Mouse (Mus musculus): ENCODE measurements around the gene Serpinb6a.

Gene Serpinb6a

DNA sequence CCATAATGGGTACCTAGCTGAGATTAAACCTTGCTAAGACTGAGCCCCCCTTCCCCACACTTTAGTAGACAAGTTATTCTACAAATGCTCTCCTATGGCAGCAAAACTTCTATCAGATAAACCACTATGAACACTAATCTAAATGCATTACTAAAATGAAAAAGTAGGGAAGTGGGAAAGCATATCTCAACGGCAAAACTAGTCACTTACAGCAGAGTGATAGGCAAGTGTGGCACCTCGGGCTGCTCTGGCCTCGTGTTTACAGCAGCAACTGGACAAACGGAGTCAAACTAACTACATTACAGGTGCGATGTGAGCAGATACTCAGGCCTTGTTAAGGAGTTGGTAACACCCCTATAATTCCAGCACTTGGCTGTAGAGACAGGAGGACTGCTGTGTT lies 13.0 kb downstream of the Serpinb6a start:
- WGBS = 89% methylated on average over 5 of the region's 5 CpGs

DNA sequence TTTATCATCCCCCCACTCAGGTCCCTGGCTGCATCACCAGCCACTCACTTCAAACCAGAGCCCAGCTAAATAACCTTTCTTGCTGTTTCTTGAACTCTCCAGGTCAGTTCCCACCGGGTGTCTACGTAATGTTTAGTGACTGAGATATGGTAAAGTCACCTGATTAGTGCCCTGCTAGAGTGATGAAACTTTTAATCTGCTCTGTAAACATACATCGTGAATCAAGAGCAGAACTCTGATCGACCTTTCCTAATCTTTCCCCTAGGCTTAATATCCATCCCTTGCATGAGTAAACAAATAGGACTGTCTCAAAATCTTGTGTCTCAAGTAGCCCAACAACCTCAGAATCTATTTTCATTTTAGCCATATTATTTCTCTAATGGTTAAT lies 36.6 kb downstream of the Serpinb6a start:
- WGBS = 87% methylated on average over 4 of the region's 4 CpGs

DNA sequence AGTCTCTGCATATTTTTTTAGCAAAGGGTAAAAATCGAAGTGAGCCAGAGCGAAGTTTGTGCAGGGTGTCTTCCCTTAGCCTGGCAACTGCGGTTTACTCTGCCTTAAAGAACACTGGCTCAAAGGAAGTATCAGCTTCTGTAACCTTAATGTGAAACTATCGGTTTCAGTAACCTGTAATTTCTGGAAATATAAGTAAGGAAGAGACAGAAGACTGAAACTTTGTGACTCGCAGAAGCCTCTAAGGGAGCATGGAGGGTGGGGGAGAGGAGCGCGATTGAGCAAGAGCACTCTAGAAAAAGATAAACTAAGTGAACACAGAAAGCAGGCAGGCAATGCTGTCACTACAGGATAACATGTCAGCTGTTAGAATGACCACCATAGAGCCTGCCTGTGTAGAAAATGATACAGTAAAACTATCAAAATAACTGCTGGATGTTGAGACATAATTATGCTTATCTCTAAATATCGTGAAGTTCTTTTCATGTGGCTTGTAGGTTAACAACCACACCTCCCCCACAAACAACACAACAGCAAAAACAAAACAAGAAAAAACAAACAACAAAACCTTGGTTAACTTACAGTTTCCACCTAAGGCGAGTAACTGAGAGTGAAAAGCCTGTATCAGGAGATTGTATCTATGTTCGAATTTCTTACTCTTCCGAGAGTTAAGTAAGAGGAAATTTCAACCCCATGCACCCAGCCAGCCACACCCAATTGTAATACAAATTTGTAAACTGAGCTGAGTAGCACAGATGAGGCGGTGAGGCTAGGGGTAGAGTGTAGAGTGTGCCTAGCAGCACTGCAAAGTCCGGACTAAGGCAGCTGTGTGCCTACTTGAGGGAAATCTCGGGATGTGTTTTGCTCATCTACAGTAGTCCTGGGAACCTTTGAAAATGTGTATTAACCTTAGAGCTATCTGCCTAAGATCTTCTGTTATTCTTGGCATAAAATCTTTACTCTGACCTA lies 37.3 kb downstream of the Serpinb6a start:
- 22% methylated on average over 14 of the region's 14 CpGs for WGBS

DNA sequence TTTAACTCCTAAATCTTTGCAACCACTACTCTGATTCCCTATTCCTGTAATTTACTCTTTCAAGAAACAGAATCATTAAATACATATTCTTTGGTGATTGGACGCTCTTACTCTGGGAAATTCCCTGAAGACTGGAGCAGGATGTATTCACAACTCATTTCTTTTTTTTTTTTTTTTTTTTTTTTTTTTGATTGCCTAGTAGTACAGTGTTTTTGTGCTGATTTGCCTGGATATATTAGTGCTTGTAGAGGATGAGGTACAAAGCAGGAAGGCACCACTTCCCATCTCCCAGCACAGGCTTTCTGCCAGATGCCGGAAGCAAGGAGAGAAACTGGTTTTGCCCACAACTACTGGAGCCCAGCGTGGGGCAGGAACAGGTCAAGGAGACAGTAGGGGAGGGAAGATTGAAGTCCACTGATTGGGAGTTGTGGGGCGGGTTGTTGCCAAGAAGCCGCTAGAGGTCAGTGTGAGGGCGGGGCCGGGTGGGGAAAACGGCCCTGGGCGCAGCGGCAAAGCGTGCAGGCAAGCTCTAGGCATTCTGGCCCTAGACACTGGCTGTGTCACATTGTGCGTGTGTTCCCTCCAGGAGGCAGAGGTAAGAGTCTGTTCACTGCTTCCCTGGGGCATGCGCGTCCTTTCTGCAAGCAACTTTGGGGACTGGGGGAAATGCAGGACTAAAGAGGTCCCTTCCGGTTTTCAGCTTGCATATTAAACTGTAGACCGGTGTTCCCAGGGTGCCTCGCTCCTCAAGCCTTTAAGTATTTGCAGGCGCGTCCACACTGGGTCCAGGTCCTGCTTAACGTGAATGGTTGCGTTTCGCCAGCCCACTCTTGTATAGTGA lies 38.2 kb downstream of the Serpinb6a start, which contains the start of gene Nqo2:
Nqo2 (plus strand) TSS at position 482 of the 841 bp plus-strand sequence.
- 3% methylated on average over 22 of the region's 22 CpGs for WGBS

DNA sequence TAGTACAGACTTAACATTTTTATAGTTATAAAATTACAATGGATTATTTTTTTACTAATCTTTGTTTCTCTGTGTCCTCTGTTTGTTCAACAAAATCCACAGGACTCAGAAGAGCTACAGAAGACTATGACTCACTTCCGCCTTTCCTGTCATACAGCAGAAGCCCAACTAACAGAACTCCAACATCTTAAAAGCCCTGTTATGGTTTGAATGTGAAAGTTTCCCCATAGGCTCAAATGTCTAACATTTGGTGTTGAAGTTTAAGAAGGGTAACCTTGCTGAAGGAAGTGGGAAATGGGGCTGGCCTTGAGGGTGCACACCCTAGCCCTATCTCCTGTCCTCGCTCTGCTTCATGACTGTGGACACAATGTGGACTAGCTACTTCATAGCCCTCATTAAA lies 42.8 kb downstream of the Serpinb6a start:
- WGBS = 86% methylated on average over 2 of the region's 2 CpGs

DNA sequence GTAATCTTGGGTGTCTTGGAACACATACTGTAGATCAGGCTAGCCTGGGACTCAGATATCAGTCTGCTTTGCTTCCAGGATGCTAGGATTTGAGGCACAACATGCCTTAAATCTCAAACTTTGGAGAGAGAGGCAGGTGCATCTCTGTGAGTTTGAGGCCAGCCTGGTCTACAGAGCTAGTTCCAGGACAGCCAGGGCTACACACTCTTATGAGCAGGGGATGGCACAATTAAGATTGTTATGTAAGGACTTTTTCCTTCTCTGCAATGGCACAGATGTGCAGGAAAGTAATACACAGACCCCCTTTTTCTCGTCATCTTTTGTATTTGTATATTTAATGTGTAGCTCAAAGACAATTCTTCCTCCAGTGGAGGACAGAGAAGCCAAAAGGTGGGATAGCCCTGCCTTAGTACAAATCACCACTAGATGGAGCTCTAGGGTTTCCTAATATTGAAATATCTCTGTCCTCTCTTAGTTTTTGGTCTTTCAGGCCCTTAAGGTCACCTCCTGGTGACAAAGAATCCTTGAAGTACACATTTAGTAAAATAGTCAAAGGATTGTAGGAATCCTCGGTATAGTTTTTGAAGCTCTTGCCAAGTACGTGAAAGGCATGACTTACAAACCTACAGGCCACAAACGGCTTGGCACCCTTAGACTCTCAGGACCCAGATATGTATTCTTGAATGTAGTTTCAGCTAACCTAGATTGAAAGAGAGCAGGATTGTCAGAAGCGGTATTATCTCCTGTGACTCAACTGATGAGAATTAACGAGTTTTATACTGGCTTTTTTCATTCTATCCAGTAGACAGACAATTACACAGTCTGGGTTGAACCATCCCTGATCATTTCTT lies 45.8 kb downstream of the Serpinb6a start:
- 39% methylated on average over 6 of the region's 6 CpGs for WGBS

DNA sequence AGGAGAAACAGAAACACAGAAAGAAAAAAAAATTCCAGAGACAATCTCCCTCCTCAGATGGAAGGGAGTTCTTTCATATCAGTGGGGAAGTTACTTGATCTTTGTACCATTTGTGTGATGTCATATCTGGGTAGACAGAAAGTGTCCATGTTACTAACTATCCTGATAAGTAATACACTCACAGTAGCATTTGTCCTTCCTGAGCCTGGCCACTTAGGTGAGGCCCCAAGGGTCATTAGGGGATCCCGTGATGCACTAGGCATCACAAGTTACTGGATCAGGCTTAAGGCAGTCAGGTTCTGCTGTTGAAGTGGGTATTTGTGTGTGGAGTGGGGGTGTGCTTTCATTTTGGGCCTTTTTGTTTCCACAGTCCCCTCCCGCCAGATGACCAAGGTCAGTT lies 49.6 kb downstream of the Serpinb6a start:
- WGBS = 93% methylated on average over 2 of the region's 2 CpGs

DNA sequence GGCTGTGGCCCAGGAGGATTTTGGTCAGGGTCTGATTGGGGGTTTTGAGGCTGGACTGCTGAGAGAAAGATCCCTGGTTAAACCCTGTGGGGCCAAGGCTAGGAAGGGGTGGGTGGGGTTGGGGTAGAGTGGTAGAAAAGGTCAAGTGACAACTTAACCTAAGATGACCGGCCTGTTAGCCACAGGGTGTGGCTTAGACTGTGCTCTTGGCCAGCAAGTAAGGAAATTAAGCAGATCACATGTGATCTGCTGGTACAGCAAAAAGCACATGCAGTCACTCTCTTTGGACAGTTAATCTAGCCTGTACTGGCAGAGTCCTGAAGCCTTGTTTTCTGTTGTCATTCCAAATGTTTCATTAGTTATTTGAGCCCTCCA lies 50.5 kb downstream of the Serpinb6a start:
- 80% methylated on average over 1 of the region's 1 CpGs for WGBS

DNA sequence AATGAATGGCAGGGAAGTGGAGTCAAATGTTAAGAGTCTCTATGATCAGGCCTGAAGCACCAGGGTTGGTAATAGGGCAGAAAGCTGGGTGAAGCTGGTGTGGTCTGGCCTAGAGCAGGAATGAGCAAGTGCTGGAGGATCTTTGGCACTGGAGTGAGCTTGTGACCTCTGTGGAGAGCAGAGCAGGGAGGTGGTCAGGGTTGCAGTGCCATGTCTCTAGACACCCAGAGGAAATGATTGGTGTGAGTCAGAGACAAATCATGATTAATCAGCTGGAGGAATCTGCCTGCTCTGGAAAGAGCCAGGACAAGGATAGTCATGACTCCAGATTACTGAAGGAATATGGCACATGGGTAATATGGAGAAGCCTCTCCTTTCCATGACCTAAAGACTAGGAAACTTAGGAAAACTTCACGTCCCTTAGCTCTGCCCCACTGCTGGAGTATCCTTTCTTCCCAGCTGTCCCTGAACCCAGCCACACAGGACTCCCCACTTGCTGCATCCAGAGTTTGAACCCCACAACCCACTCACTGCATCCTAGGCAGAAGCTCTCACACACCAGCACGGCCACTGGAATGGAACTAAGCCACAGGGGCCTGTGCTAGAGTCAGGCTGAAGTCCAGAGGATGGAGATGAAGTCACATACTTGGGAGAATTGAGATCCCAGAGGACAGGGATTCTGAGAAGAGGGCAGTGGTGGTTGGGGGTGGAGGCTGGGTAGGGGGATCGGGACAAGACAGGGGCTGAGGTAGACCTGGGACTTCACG lies 51.1 kb downstream of the Serpinb6a start:
- WGBS = 94% methylated on average over 4 of the region's 4 CpGs

DNA sequence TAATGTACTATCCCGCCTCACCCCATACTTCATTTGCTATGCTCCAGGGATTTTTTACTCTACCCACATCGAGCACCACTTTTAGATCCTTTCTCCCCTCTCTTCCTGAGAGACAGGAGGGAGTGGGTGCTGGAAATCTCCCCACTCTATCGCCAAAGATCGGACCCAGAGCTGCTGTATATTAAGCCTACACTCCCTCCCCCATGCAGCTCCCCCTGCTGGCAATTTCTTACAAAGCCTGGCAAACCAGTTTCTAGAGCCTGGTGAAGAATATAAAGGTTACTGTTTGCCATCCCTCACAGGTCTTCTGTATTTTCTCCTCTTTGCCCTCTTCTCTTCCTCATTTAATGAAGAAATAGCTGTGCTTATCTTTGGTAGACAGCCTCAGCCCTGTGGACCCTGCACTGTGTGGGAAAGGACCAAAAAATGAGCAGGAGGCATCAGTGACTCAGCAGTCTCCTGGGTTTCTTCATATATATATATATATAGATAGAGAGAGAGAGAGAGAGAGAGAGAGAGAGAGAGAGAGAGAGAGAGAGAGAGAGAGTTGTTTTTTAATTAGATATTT lies 60.3 kb downstream of the Serpinb6a start:
- 23% methylated on average over 4 of the region's 4 CpGs for WGBS

DNA sequence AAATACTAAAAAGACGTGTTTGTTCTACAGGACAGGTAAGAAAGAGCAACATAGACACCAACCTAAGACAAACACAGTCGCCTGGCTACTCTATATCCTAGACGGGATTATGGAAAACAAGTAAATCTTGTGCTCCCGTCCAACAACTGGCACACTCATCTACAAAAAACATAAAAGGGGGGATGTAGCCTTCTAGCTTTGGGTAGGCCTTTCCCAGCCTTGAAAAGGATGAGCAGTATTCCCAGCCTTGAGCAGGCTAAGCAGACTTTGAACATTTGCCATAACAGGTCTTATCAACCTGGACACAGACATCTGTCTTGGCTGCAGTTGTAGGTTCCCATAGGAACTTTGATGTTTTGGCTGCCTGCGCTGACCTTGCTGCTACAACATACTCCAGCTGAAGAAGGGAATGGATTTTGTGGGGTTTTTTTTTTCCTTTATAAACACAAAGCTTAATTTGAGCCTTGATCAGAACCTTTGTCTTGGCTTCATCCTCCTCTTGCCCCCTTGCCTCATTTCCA lies 61.2 kb downstream of the Serpinb6a start:
- WGBS = 90% methylated on average over 5 of the region's 5 CpGs

DNA sequence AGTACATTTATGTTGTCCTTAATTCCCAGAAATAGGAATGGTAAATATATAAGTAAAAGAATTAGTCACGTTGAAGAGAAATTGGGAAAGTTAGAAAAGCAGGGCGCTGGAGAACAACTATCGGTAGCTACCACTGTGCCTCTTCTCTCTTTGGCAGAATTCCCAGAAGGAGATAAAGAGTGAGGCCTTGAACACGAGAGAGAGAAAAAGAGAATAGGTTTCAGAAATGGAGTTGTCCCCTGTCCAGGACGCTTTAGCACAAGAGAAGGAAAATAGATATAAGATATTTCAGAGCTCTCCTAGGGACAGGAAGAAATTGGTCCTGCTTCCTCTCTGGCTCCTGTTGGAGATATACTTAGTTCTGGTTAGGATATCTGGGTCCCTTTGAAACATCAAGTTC lies 65.4 kb downstream of the Serpinb6a start:
- 48% methylated on average over 5 of the region's 5 CpGs for WGBS

DNA sequence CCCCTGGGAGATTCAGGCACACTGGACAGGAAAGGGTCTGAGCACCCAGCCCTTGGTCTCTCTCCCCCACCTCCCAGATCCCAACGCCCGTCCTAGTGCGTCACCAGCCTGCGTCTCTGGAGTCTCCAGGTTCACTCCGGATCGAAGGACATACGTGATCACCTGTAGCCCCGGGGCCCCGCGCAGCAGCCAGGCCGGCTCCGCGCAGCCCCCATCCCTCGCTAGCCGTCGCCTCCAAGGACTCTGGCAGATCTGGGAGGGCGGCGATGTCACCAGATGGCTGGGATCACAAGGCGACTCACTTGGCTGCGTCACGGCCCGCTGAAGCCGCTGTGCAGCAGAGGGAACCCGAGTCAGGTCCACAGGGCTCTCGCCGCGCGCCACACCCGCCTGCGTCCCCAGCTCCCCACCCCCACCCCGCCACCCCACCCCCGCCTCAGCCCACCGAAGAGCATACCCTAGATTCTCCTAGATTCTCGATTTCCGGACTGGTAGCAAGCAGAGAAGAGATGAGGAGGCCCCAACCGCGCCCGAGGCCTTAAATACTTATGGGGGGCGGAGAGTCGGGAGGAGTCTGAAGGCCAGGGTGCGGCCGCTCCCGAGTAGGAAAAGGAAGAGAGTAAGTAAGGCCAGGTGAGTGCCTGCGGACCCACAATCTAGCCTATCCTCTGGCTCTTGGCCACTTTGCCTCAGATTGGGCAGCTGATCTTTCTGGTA lies 67.0 kb downstream of the Serpinb6a start:
- under 1% methylated on average over 44 of the region's 44 CpGs for WGBS

DNA sequence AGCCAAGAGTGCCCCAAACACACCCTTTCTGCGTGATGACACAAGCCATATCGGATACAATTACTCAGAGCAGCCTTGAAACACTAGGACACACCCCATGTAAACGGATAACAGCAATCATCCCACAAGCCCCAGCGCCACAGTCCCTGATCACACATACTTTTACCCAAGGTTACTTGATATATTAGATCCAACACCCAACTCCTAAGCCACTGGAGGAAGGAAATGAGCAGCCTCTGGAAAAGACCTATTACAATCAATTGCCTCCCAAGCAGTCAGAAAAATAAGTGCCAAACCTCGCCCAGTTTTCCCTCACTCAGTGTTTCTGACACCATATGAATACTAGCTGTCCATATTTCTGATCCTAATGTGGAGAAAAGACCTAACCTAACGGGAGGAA lies 67.9 kb downstream of the Serpinb6a start:
- WGBS = 57% methylated on average over 6 of the region's 6 CpGs

DNA sequence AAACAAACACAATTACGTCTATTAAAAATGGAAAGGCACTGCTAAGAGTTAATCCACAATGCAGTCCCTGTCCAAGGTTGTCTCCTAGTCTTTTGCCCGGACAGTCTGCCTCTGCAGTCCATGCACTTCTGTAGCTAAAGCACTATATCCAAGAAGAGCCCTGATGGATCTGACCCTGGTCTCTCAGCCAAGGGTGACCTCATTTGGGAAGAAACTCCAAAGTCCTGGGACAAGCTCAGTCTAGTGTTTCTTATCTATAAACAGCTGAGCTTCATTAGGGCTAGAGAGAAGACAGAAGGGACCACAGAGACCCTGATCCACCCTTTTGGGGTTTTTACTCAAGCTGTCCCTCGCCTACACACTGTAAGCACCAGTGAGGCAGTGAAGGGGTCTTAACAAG lies 71.7 kb downstream of the Serpinb6a start:
- 91% methylated on average over 3 of the region's 3 CpGs for WGBS

DNA sequence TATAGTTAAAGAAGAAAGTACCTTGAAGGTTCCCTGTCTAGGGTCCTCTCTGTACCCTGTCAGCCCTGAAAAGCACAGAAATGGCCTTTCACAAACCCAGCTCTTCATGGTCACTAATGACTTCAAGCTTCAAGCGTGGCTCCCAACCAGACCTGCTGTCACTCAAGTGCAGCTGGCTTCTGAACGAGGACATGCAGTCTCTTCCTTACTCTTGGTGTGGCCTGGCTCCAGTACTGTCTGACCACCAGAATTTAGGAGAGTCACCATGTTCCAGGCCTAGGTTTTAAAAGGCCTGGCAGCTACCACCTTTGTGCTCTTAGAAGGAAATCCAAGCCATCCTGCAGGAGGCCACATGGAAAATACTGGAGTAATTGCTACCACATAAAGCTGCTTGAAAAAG lies 72.3 kb downstream of the Serpinb6a start:
- 80% methylated on average over 2 of the region's 2 CpGs for WGBS

DNA sequence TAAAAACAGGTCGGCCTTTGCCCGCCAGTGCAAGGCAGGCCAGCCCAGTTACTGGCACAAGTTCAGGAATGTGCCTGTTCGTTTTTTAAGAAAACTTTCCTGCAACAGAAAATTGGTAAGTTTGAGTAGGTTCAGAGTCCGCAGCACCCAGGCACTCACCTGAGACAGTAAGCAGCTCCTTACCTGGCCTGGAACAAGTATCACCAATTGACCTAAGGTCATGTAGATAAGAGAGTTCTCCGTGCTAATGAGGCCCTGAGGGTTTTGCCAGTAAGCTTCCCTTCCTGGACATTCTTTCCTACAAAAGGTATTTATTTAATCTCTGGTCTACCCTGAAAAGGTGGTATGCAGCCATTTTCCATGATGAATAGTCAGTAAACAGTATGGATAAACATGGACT lies 80.9 kb downstream of the Serpinb6a start:
- WGBS = 84% methylated on average over 5 of the region's 5 CpGs

DNA sequence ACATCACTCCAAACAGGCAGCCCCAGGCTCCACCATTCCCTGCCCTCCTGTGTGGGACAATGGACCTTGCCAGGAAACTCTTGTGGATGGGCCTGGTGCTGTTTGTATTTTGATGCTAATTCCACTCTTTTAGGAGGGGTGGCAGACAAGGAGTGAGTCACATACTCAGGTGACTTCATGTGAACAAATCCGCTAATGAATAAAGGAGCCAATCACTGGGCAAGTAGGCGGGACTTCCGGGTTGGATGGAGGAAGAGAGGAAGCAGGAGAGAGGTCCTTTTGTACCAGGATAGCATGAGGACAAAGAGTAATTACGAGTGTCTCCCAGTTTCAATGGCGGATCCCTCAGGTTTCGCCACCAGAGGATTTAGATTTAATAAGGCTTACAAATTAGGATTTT lies 81.6 kb downstream of the Serpinb6a start:
- WGBS = 93% methylated on average over 6 of the region's 6 CpGs

DNA sequence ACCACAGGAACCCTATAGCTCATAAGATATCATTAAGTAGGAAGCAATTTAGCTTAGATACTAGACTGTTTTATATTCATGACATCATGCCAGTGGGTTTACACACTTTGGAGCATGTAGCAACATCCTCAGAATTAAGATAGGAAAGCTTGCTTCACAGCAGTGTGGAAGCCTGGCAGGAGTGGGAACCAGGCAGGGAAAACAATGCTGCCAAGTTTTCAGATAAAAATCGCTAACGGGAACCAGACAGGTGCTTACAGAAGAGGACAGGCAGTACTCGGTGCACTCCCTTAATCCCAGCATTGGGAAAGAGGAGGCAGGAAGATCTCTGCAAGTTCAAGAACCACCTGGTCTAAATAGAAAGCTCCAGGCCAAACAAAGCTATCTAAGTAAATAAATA lies 95.8 kb downstream of the Serpinb6a start:
- WGBS = 42% methylated on average over 3 of the region's 3 CpGs

Measured in cerebral cortex, adult 2 months (tissue).